Mouse (Mus musculus) small intestine, adult 2 months (tissue): ENCODE measurements around the gene Astn1.

ENCODE experiments used
- CTCF ChIP-seq: fragments of 200-500 bp; IDR thresholded peaks from 2 replicates; pipeline ENCODE4 v1.5.1; 2012; ENCODE audit warnings: low read depth, mild to moderate bottlenecking, control low read depth, inconsistent platforms, low read length, moderate library complexity, mixed read lengths; ENCODE audit not compliant: insufficient replicate concordance, insufficient read length; ENCODE audit errors: extremely low read depth
- POLR2A ChIP-seq: fragments of 200-500 bp; IDR thresholded peaks from 2 replicates; pipeline ENCODE4 v1.6.1; 2012; ENCODE audit warnings: low read depth, mild to moderate bottlenecking, control low read depth, inconsistent platforms, low read length, moderate library complexity

DNA sequence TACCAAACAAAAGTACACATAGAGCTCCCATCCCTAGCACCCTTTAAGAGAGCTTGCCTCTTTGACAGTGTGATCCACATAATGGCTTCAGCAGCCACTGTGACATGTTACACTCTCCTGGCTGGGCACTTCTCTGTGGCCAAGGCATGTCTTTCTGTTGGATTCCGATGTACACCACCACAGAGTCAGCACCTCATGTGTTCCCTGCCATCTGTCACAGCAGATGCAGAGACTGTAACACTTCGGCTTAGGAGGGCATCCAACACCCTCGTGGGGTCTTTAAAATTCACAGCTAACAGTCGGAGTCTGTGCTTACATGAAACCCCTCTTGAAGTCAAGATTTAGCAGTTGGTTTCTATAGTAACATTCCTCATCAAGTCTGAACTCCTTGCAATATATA is 154.5 kb downstream of the Astn1 start:
- TF ChIP-seq CTCF (no peak), POLR2A (no peak)
